Mouse (Mus musculus): ENCODE data around the gene Palb2. TPM values are rescaled to one million over a fixed set of nuclear protein-coding genes. Genes with fewer than 3 reads are reported as not detected.

Gene Palb2
- polyA plus RNA-seq, 1 experiment: 0.48 TPM

GRCm38 (mm10) chr7:122094564-122095330, 38.0 kb downstream of the Palb2 start:
- TF ChIP-seq TCF12 (IDR thresholded peaks at IDR 0.05; ENCODE audit: insufficient read depth, poor library complexity, severe bottlenecking) (no peak), POLR2A (IDR thresholded peaks at IDR 0.05; ENCODE audit: insufficient read length, low read depth) (no peak), MYOD1 (IDR thresholded peaks at IDR 0.05; ENCODE audit: control insufficient read depth in 1 of 3, insufficient read length in 2 of 3, low read depth in 2 of 3) (no peak), MYOG (IDR thresholded peaks at IDR 0.05; ENCODE audit: control insufficient read depth in 1 of 3, insufficient read depth in 1 of 3, insufficient read length in 2 of 3, low read depth in 2 of 3) (no peak), USF1 (IDR thresholded peaks at IDR 0.05; ENCODE audit: low read depth) (no peak), POLR2AphosphoS2 (IDR thresholded peaks at IDR 0.05; ENCODE audit: insufficient read length, low read depth) (no peak), CEBPB (IDR thresholded peaks at IDR 0.05; ENCODE audit: insufficient read depth, poor library complexity, severe bottlenecking) (no peak), TCF3 (IDR thresholded peaks at IDR 0.05; ENCODE audit: insufficient read length, low read depth) (no peak), SRF (IDR thresholded peaks at IDR 0.05; ENCODE audit: control insufficient read depth, insufficient read length, low read depth) (no peak), E2F4 (IDR thresholded peaks at IDR 0.05; ENCODE audit: insufficient read depth) (no peak), REST (IDR thresholded peaks at IDR 0.05; ENCODE audit: insufficient read depth, insufficient read length) (no peak), MAX (IDR thresholded peaks at IDR 0.05; ENCODE audit: low read depth) (no peak)
- Histone ChIP-seq H3K27me3 (ENCODE audit: control insufficient read depth, insufficient read depth, insufficient read length) (no peaks in the 10 kb centered on the region), H3ac (ENCODE audit: control insufficient read depth, insufficient read length) (no peak overlapping the region), H3K79me2 (ENCODE audit: control insufficient read depth, insufficient read depth) (peaks cover 28% of the 10 kb centered on the region), H3K36me3 (ENCODE audit: control insufficient read depth, insufficient read depth) (peaks cover 49% of the 10 kb centered on the region), H3K4me3 (no peak overlapping the region), H3K4me2 (ENCODE audit: low read depth) (no peak overlapping the region)

GRCm38 (mm10) chr7:122087195-122087982, 45.4 kb downstream of the Palb2 start:
- H3K4me2 ChIP-seq (ENCODE audit: low read depth): no peak overlapping the region
- no peak overlapping the region for H3K4me3 ChIP-seq
- TF ChIP-seq MAX (IDR thresholded peaks at IDR 0.05; ENCODE audit: low read depth): no peak
- TF ChIP-seq POLR2AphosphoS2 (IDR thresholded peaks at IDR 0.05; ENCODE audit: insufficient read length, low read depth): no peak
- TF ChIP-seq MYOG (IDR thresholded peaks at IDR 0.05; ENCODE audit: control insufficient read depth in 1 of 3, insufficient read depth in 1 of 3, insufficient read length in 2 of 3, low read depth in 2 of 3): no peak
- no peaks in the 10 kb centered on the region for H3K79me2 ChIP-seq (ENCODE audit: control insufficient read depth, insufficient read depth)
- H3ac ChIP-seq (ENCODE audit: control insufficient read depth, insufficient read length): no peak overlapping the region
- H3K27me3 ChIP-seq (ENCODE audit: control insufficient read depth, insufficient read depth, insufficient read length): no peaks in the 10 kb centered on the region
- H3K36me3 ChIP-seq (ENCODE audit: control insufficient read depth, insufficient read depth): peaks cover 49% of the 10 kb centered on the region

GRCm38 (mm10) chr7:122081071-122081470, 51.7 kb downstream of the Palb2 start:
- Histone ChIP-seq H3ac (ENCODE audit: control insufficient read depth, insufficient read length) (no peak overlapping the region), H3K4me2 (ENCODE audit: low read depth) (no peak overlapping the region), H3K27me3 (ENCODE audit: control insufficient read depth, insufficient read depth, insufficient read length) (no peaks in the 10 kb centered on the region), H3K4me3 (no peak overlapping the region), H3K36me3 (ENCODE audit: control insufficient read depth, insufficient read depth) (peaks cover 39% of the 10 kb centered on the region), H3K79me2 (ENCODE audit: control insufficient read depth, insufficient read depth) (no peaks in the 10 kb centered on the region)
- TF ChIP-seq CEBPB (IDR thresholded peaks at IDR 0.05; ENCODE audit: insufficient read depth, poor library complexity, severe bottlenecking) (no peak), E2F4 (IDR thresholded peaks at IDR 0.05; ENCODE audit: insufficient read depth) (no peak), MYOG (IDR thresholded peaks at IDR 0.05; ENCODE audit: control insufficient read depth in 1 of 3, insufficient read depth in 1 of 3, insufficient read length in 2 of 3, low read depth in 2 of 3) (no peak), POLR2AphosphoS2 (IDR thresholded peaks at IDR 0.05; ENCODE audit: insufficient read length, low read depth) (no peak)

GRCm38 (mm10) chr7:122079798-122080554, 52.8 kb downstream of the Palb2 start:
- H3K27me3 ChIP-seq (ENCODE audit: control insufficient read depth, insufficient read depth, insufficient read length): no peaks in the 10 kb centered on the region
- no peaks in the 10 kb centered on the region for H3K79me2 ChIP-seq (ENCODE audit: control insufficient read depth, insufficient read depth)
- H3K4me3 ChIP-seq: no peak overlapping the region
- H3K36me3 ChIP-seq (ENCODE audit: control insufficient read depth, insufficient read depth): peaks cover 32% of the 10 kb centered on the region
- TF ChIP-seq MAX (IDR thresholded peaks at IDR 0.05; ENCODE audit: low read depth): no peak
- no peak for TF ChIP-seq TCF12 (IDR thresholded peaks at IDR 0.05; ENCODE audit: insufficient read depth, poor library complexity, severe bottlenecking)
- TF ChIP-seq MYOD1 (IDR thresholded peaks at IDR 0.05; ENCODE audit: control insufficient read depth in 1 of 3, insufficient read length in 2 of 3, low read depth in 2 of 3): no peak
- no peak for TF ChIP-seq REST (IDR thresholded peaks at IDR 0.05; ENCODE audit: insufficient read depth, insufficient read length)
- TF ChIP-seq SRF (IDR thresholded peaks at IDR 0.05; ENCODE audit: control insufficient read depth, insufficient read length, low read depth): no peak
- no peak for TF ChIP-seq POLR2AphosphoS2 (IDR thresholded peaks at IDR 0.05; ENCODE audit: insufficient read length, low read depth)
- no peak for TF ChIP-seq USF1 (IDR thresholded peaks at IDR 0.05; ENCODE audit: low read depth)
- TF ChIP-seq POLR2A (IDR thresholded peaks at IDR 0.05; ENCODE audit: insufficient read length, low read depth): no peak
- no peak for TF ChIP-seq MYOG (IDR thresholded peaks at IDR 0.05; ENCODE audit: control insufficient read depth in 1 of 3, insufficient read depth in 1 of 3, insufficient read length in 2 of 3, low read depth in 2 of 3)
- no peak for TF ChIP-seq CEBPB (IDR thresholded peaks at IDR 0.05; ENCODE audit: insufficient read depth, poor library complexity, severe bottlenecking)
- TF ChIP-seq E2F4 (IDR thresholded peaks at IDR 0.05; ENCODE audit: insufficient read depth): no peak
- TF ChIP-seq TCF3 (IDR thresholded peaks at IDR 0.05; ENCODE audit: insufficient read length, low read depth): no peak
- H3K4me2 ChIP-seq (ENCODE audit: low read depth): no peak overlapping the region
- no peak overlapping the region for H3ac ChIP-seq (ENCODE audit: control insufficient read depth, insufficient read length)

Data from myocyte (in vitro differentiated cells).